Mouse (Mus musculus) thymus, adult 2 months (tissue): ENCODE measurements around the gene Ppp1cb.

Experiments
- CTCF ChIP-seq: fragments of 200-500 bp; IDR thresholded peaks from 2 replicates; pipeline ENCODE4 v1.5.1; 2012; ENCODE audit warnings: mild to moderate bottlenecking, control low read depth, low read length, moderate library complexity, borderline replicate concordance; ENCODE audit not compliant: control insufficient read depth, poor library complexity, insufficient read depth; ENCODE audit errors: extremely low read depth
- POLR2A ChIP-seq: fragments of 200-500 bp; IDR thresholded peaks from 2 replicates; pipeline ENCODE4 v1.6.1; 2012; ENCODE audit warnings: mild to moderate bottlenecking, low read length, control low read depth, moderate library complexity; ENCODE audit not compliant: control insufficient read depth, poor library complexity, insufficient read depth; ENCODE audit errors: extremely low read depth

DNA sequence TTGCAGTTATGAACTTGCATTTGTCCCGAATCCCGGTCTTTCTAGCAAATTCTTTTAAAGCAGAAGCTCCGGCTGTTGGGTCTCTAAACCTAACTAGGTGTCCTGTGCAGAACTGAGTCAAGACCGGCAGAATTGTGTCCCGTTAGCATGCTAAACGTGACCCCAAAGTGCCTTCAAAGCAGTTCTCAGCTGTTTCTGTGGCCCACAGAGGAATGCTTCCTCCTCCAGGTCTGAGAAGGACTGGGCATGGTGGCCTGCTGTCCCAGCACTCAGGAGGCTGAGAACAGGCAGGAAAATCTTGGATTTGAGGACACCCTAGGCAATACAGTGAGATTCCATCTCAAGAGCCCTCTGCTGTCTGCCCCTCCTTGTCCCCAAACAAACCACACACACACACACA is 43.1 kb upstream of the Ppp1cb start:
- TF ChIP-seq CTCF (no peak), POLR2A (no peak)
